Mouse (Mus musculus) olfactory bulb, adult 2 months (tissue): Measurements from ENCODE around the gene Grm5. TPM values are rescaled to one million over a fixed set of nuclear protein-coding genes. Genes with fewer than 3 reads are reported as not detected.
A peak's percentile ranks its signal among the peaks of the same experiment; 100 is the strongest.

Experiments
- H3K27ac ChIP-seq: fragments of 200-500 bp; 2 replicates; pipeline ENCODE4 v1.5.1; 2012; ENCODE audit warnings: low read depth, low read length; ENCODE audit not compliant: insufficient read depth
- H3K4me1 ChIP-seq: fragments of 200-500 bp; 2 replicates; pipeline ENCODE4 v1.6.1; 2012; ENCODE audit warnings: low read length; ENCODE audit not compliant: control insufficient read depth, insufficient read depth
- H3K4me3 ChIP-seq: fragments of 200-500 bp; 2 replicates; pipeline ENCODE4 v1.5.1; 2012; ENCODE audit warnings: mild to moderate bottlenecking, low read depth, low read length, moderate library complexity; ENCODE audit not compliant: insufficient read depth
- CTCF ChIP-seq: fragments of 200-500 bp; IDR thresholded peaks from 2 replicates; pipeline ENCODE4 v1.5.1; 2012; ENCODE audit warnings: low read depth, mild to moderate bottlenecking, low read length, moderate library complexity; ENCODE audit not compliant: insufficient read depth
- POLR2A ChIP-seq: fragments of 200-500 bp; IDR thresholded peaks from 2 replicates; pipeline ENCODE4 v1.6.1; 2012; ENCODE audit warnings: mild to moderate bottlenecking, low read depth, low read length, moderate library complexity; ENCODE audit not compliant: insufficient read depth
- WGBS: fragments of 180-500 bp; shearing (Covaris S2); methylation state at CpG from one replicate; pipeline ENCODE4 v1.1.7; 2018; 5-methylcytosine and 5-hydroxymethylcytosine counted together
- polyA plus RNA-seq: library from polyadenylated mRNA; stranded (reverse); fragments of >200 nt; gene quantifications from 2 replicates; pipeline ENCODE4 v1.2.4, GENCODE M21; 2012; ENCODE audit warnings: low replicate concordance; ENCODE audit not compliant: missing spikeins, insufficient read depth, insufficient read length

The Grm5 gene
- polyA plus RNA-seq, 1 experiment: not detected

GRCm38 (mm10) chr7:88097715-88098114 lies 513.7 kb downstream of the Grm5 start:
- Histone ChIP-seq H3K4me3 (no peak overlapping the region), H3K4me1 (no peaks in the 10 kb centered on the region), H3K27ac (no peak overlapping the region)
- 9% methylated on average over 1 of the region's 1 CpGs for WGBS
- no peak for TF ChIP-seq CTCF
- no peak for TF ChIP-seq POLR2A

GRCm38 (mm10) chr7:88116724-88117409 lies 532.9 kb downstream of the Grm5 start:
- no peak overlapping the region for H3K4me3 ChIP-seq
- no peak for TF ChIP-seq POLR2A
- no peaks in the 10 kb centered on the region for H3K4me1 ChIP-seq
- H3K27ac ChIP-seq: no peak overlapping the region
- 56% methylated on average over 6 of the region's 6 CpGs for WGBS

- no peak for TF ChIP-seq CTCF
- TF ChIP-seq POLR2A: no peak
- WGBS: 89% methylated on average over 8 of the region's 8 CpGs
- Histone ChIP-seq H3K27ac (no peak overlapping the region), H3K4me3 (no peak overlapping the region), H3K4me1 (peaks cover 11% of the 10 kb centered on the region)
These were observed 544.3 kb downstream of the Grm5 start for GRCm38 (mm10) chr7:88128080-88128848.

- peaks cover 11% of the 10 kb centered on the region for H3K4me1 ChIP-seq
- no peak overlapping the region for H3K27ac ChIP-seq
- TF ChIP-seq CTCF (no peak), POLR2A (no peak)
- H3K4me3 ChIP-seq: peak overlapping the region; percentile 14
- 22% methylated on average over 41 of the region's 41 CpGs for WGBS
These were observed 545.8 kb downstream of the Grm5 start for GRCm38 (mm10) chr7:88129536-88130487.

- TF ChIP-seq CTCF: no peak
- TF ChIP-seq POLR2A: no peak
- Histone ChIP-seq H3K4me3 (peak overlapping the region; percentile 14; the same call in 1 of the 2 replicates), H3K27ac (no peak overlapping the region), H3K4me1 (peaks cover 11% of the 10 kb centered on the region)
- WGBS: 50% methylated on average over 22 of the region's 22 CpGs
These were observed 546.5 kb downstream of the Grm5 start for GRCm38 (mm10) chr7:88130488-88130849.

- no peak overlapping the region for H3K4me3 ChIP-seq
- no peaks in the 10 kb centered on the region for H3K4me1 ChIP-seq
- no peak overlapping the region for H3K27ac ChIP-seq
- WGBS: 57% methylated on average over 1 of the region's 1 CpGs
- TF ChIP-seq CTCF: no peak
- no peak for TF ChIP-seq POLR2A
These were observed 575.7 kb downstream of the Grm5 start for GRCm38 (mm10) chr7:88159542-88160241.

GRCm38 (mm10) chr7:88161586-88161985 lies 577.6 kb downstream of the Grm5 start:
- WGBS: 83% methylated on average over 2 of the region's 2 CpGs
- no peak for TF ChIP-seq POLR2A
- TF ChIP-seq CTCF: no peak
- Histone ChIP-seq H3K27ac (no peak overlapping the region), H3K4me1 (no peaks in the 10 kb centered on the region), H3K4me3 (no peak overlapping the region)

Other genes starting within 250 kb of the Grm5 start
- gene Tyr, start 90.7 kb upstream of the Grm5 start, polyA plus RNA-seq: not detected in 2 replicates